Mouse (Mus musculus): ENCODE results near the gene Bok.

DNA sequence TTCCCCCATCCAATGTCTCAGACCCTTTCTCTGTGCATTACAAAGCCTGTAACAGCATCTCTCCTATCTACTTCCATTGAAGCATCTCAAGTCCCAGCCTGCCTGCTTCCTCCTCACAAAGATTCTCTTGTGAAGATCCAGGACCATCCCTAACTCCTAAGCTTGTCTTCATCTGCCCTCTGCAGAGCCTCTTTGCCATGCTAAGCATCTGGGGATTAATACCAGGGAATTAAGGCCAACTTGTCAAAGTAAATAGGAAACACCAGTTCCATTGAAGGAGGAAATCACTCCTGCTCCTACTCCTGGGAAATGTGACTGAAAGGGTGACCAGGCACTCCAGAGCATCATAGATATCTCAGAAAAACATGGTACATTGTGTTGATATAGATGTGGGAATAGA is 15.5 kb upstream of the Bok start:
- TF ChIP-seq CTCF (IDR thresholded peaks at IDR 0.05; ENCODE audit: insufficient read depth, low read length) (no peak), POLR2A (IDR thresholded peaks at IDR 0.05; ENCODE audit: borderline replicate concordance, extremely low read depth, low read depth, low read length) (no peak)

Measured in lung, adult 2 months (tissue).